Mouse (Mus musculus) midbrain, embryonic 15.5 days (tissue): ENCODE measurements around the gene Tenm1. TPM values are rescaled to one million over a fixed set of nuclear protein-coding genes. Genes with fewer than 3 reads are reported as not detected.

Experiments
- ATAC-seq: fragments of 200-750 bp; cut with Nextera tagmentation; replicated peaks from 2 replicates; pipeline ENCODE4 v1.8.0; 2017; ENCODE audit warnings: moderate TSS enrichment
- H3K27ac ChIP-seq: fragments of 300-500 bp; sonication (generic); 2 replicates; pipeline ENCODE4 v1.5.1; 2015; ENCODE audit warnings: mild to moderate bottlenecking, inconsistent platforms
- H3K27me3 ChIP-seq: fragments of 300-500 bp; sonication (generic); replicated peaks from 2 replicates; pipeline ENCODE4 v1.6.1; 2015; ENCODE audit warnings: inconsistent platforms
- H3K36me3 ChIP-seq: fragments of 300-500 bp; sonication (generic); replicated peaks from 2 replicates; pipeline ENCODE4 v1.6.1; 2015; ENCODE audit warnings: inconsistent platforms
- H3K4me1 ChIP-seq: fragments of 300-500 bp; sonication (generic); 2 replicates; pipeline ENCODE4 v1.6.1; 2015; ENCODE audit warnings: inconsistent platforms
- H3K4me2 ChIP-seq: fragments of 300-500 bp; sonication (generic); 2 replicates; pipeline ENCODE4 v1.6.1; 2015; ENCODE audit warnings: inconsistent platforms, mild to moderate bottlenecking, moderate library complexity
- H3K4me3 ChIP-seq: fragments of 300-500 bp; sonication (generic); 2 replicates; pipeline ENCODE4 v1.5.1; 2015; ENCODE audit warnings: mild to moderate bottlenecking, inconsistent platforms
- H3K9ac ChIP-seq: fragments of 300-500 bp; sonication (generic); 2 replicates; pipeline ENCODE4 v1.6.1; 2015; ENCODE audit warnings: mild to moderate bottlenecking, inconsistent platforms
- H3K9me3 ChIP-seq: fragments of 300-500 bp; sonication (generic); 2 replicates; pipeline ENCODE4 v1.6.1; 2016; ENCODE audit warnings: inconsistent platforms
- WGBS: fragments of 180-500 bp; shearing (Covaris S2); methylation state at CpG from one replicate; pipeline ENCODE4 v1.1.7; 2015; ENCODE audit warnings: mixed read lengths; 5-methylcytosine and 5-hydroxymethylcytosine counted together
- polyA plus RNA-seq: library from polyadenylated mRNA; unstranded; fragments of >200 nt; fragmentation: Nextera tagmentation; extraction: Ambion mirVana; gene quantifications from 2 replicates; pipeline ENCODE4 v1.2.1, GENCODE M21; 2015

Gene Tenm1
- polyA plus RNA-seq, 1 experiment from 2014 or later: 39.2 TPM

DNA sequence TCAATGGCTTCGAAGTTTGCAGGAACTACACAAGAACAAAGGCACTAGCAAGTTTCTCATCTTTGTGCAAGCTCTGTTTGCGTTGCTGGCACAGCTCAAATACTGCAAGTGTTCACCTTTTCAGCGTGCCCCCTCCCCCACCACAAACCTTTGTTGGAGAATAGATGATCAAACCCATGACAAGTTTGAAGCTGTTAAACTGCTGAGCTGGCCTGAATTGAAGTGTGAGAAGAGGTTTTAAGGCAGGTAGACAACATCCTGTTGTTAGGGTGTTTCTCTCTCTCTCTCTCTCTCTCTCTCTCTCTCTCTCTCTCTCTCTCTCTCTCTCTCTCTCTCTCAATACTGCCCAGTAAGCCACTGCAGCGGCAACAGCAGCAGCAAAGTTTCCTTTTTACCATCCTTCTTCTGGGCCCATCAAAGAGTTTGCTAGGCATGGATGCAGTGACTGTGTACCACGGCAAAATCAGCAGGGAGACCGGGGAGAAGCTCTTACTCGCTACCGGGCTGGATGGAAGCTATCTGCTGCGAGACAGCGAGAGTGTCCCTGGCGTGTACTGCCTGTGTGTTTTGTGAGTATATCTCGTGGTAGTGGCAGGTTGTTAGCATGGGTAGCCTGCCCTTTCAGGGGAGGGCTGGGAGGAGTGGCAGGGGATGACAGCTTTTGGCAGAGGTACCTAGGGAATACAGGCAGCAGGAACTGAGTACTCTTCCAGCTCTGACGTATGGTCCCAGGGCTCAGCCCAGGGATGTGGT lies 926.5 kb downstream of the Tenm1 start, which contains the start of gene Sh2d1a:
Gene Sh2d1a, plus strand, starts transcription at position 163 of the 753 bp plus-strand sequence.
- H3K9me3 ChIP-seq: no peaks in the 10 kb centered on the region
- H3K4me2 ChIP-seq: no peak within 1 kb of the TSS
- H3K9ac ChIP-seq: no peak within 1 kb of the TSS
- no peaks in the 10 kb centered on the region for H3K27me3 ChIP-seq
- 75% methylated on average over 13 of the region's 13 CpGs for WGBS
- H3K4me1 ChIP-seq: no peaks in the 10 kb centered on the region
- H3K36me3 ChIP-seq: no peaks in the 10 kb centered on the region
- no peak within 1 kb of the TSS for H3K4me3 ChIP-seq
- no peak within 1 kb of the TSS for H3K27ac ChIP-seq
- ATAC-seq: no peak

DNA sequence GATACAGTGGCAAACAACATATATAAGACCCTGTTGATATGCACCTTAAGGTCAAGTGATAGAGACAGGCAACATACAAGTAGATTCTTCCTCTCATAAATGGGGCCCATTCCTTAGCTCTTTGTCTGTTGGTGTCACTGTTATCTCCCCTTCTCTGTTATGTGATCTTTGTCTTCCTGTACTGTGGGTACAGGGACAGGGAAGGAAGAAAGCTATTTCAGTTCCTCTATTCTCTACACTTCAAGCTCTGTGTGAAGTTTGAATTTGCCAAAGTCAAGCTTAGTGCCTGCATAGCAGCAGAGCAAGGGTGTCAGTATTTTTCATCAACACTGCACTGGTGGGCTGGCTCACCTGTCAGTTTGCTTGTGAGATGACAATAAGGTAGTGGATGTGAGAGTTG lies 928.4 kb downstream of the Tenm1 start:
- no peak for ATAC-seq
- no peaks in the 10 kb centered on the region for H3K4me1 ChIP-seq
- H3K4me2 ChIP-seq: no peak overlapping the region
- H3K27me3 ChIP-seq: no peaks in the 10 kb centered on the region
- H3K9ac ChIP-seq: no peak overlapping the region
- no peak overlapping the region for H3K27ac ChIP-seq
- H3K9me3 ChIP-seq: no peaks in the 10 kb centered on the region
- no peak overlapping the region for H3K4me3 ChIP-seq
- H3K36me3 ChIP-seq: no peaks in the 10 kb centered on the region

DNA sequence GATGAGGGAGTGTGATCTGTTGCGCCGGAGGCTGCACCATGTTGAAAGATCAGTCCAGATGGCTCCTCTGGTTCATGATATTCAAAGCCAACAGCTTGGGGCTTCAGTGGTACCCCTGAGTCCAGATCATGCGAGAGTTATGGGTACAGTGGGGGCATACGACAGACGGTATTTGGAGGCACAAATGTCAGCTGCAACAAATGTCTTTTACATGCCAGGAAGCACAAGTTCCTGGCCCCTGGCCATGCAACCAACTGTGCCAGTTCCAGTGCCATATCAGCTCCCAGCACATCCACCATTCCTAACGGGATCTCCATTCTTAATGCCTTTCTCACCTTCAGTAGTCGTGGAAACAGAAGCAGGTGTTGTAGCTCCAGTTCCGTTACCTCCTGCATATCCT lies 938.6 kb downstream of the Tenm1 start:
- Histone ChIP-seq H3K36me3 (no peaks in the 10 kb centered on the region), H3K4me2 (no peak overlapping the region), H3K27me3 (no peaks in the 10 kb centered on the region), H3K9ac (no peak overlapping the region), H3K27ac (no peak overlapping the region), H3K4me3 (no peak overlapping the region), H3K9me3 (no peaks in the 10 kb centered on the region), H3K4me1 (no peaks in the 10 kb centered on the region)
- ATAC-seq: no peak
- WGBS: 95% methylated on average over 8 of the region's 8 CpGs

DNA sequence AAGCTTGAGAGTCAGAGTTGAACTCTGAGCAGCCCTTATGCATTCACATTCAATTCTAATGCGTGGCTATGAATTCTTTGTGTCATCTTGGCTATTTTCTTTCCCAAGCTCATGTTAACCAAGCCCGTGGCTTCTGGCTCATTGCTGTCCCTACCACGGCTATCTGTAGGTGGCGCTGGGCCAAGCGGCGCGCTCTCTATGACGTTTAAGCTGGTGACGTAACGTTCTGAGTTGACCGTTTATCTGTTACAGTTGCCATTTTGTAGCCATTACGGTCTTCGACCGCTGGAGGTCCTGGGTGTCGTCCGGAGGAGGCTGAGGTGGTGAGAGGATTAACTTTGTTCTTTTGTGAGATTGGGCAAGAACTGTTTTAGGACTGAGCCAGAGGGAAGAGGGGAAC lies 939.5 kb downstream of the Tenm1 start, which contains the start of gene Tex13c2:
Gene Tex13c2, plus strand, starts transcription at position 246 of the 400 bp plus-strand sequence.
- Histone ChIP-seq H3K4me1 (no peaks in the 10 kb centered on the region), H3K36me3 (no peaks in the 10 kb centered on the region), H3K9ac (no peak within 1 kb of the TSS), H3K4me3 (no peak within 1 kb of the TSS), H3K27ac (no peak within 1 kb of the TSS), H3K27me3 (no peaks in the 10 kb centered on the region), H3K9me3 (no peaks in the 10 kb centered on the region), H3K4me2 (no peak within 1 kb of the TSS)
- WGBS: 91% methylated on average over 16 of the region's 16 CpGs
- ATAC-seq: no peak

Other genes with a start within 250 kb of the Tenm1 start
- gene Tex13c1, start 162.0 kb upstream of the Tenm1 start, polyA plus RNA-seq: not detected in 2 replicates